Mouse (Mus musculus): ENCODE results near the gene Bcl9l.
"Not testable (repeated sequence)": the region's sequence is repeated elsewhere in the genome, so short reads cannot be mapped to it uniquely, and the experiment has no call there.

The Bcl9l gene

GRCm38 (mm10) chr9:44482552-44482951 is at the start of gene Bcl9l:
Gene Bcl9l, plus strand, starts transcription at chr9:44482825.
- in situ Hi-C loops (cut with MboI; ENCODE audit: low pct_unique_long_range_greater_than_20kb in 1 of 2, low sequenced_read_pairs in 2 of 2, unreplicated experiment in 1 of 2) = no loop called here

GRCm38 (mm10) chr9:44435747-44436146 is 46.9 kb upstream of the Bcl9l start:
- in situ Hi-C loops (cut with MboI; ENCODE audit: low pct_unique_long_range_greater_than_20kb in 1 of 2, low sequenced_read_pairs in 2 of 2, unreplicated experiment in 1 of 2) = no loop called here

DNA sequence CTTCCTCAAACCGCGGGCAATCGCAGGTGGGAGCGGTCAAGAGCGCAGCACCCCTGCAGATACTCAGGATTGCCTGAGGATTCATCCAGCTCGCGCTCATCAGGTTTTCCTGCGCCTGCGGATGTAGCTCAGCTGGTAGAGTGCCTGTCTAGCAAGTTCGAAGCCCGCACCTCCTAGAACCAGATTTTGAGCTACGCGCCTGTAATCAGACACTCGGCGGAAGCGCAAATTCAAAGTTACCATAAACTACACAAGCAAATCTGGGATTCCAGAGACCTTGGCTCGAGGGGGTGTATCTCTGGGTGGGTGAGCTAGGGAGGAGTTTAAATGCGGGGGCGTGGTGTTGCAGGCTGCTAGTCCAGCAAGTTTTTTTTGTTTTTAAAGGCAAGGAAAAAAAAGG is 41.7 kb upstream of the Bcl9l start, which contains the start of gene Foxr1:
Gene Foxr1, minus strand, starts transcription at position 176 of the 400 bp plus-strand sequence.
- in situ Hi-C loops (cut with MboI; ENCODE audit: low pct_unique_long_range_greater_than_20kb in 1 of 2, low sequenced_read_pairs in 2 of 2, unreplicated experiment in 1 of 2) = no loop called here

GRCm38 (mm10) chr9:44444402-44445025 is 38.1 kb upstream of the Bcl9l start:
- in situ Hi-C loops (cut with MboI; ENCODE audit: low pct_unique_long_range_greater_than_20kb in 1 of 2, low sequenced_read_pairs in 2 of 2, unreplicated experiment in 1 of 2) = not testable (repeated sequence)

DNA sequence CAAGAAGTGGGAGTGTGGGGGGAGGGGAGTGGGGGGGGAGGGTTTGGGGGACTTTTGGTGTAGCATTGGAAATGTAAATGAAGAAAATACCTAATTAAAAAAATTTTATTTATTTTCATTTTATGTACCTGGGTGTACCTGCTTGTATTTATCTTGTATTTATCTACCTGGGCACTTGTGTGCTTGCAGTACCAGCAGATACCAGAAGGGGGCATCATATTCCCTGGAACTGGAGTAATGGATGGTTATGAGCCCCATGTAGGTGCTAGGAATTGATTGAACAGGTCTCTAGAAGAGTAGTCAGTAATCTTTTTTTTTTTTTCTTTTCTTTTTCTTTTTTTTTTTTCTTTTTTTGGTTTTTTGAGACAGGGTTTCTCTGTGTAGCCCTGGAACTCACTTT is 32.2 kb upstream of the Bcl9l start:
- in situ Hi-C loops (cut with MboI; ENCODE audit: low pct_unique_long_range_greater_than_20kb in 1 of 2, low sequenced_read_pairs in 2 of 2, unreplicated experiment in 1 of 2) = loop anchor here in 1 of 2 experiments (10.0 to 25.0 kb wide), 2 partner anchors 54 to 687 kb away; partner anchors contain the start of gene Scn4b

DNA sequence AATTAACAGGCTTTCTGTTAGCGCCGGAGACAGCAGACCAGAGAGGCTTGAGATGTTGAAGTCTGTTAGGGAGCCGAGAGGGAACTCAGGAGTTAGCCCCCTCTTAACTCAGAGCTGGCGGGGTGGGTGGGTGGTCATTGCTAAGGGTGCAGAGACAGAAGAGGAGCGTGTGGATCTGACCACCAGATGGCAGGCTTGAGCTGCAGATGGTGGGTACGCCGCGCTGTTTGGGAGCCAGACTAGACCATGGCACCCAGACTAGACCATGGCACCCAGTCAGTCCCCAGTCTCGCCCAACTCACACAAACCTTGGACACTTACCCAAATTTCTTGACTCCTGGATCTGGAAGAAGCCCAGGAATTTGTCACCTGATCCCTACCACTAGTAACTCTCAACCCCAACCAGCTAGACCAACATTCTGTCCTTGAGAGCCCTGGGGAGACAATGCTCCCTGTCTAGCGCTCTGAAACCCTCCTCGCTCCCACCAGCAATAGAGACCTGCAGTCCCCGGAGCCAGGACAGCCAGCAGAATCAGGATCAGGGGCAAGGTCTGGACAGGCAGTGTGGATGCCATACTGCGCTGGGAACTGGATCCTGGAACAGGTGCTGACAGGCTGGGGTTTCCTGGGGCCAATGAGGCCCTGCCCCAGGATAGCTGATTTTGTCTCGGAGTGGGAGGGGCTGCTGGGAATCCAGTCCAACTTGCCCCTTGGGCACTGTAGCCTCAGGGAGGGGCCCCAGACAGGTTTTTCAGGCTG is 28.3 kb upstream of the Bcl9l start:
- in situ Hi-C loops (cut with MboI; ENCODE audit: low pct_unique_long_range_greater_than_20kb in 1 of 2, low sequenced_read_pairs in 2 of 2, unreplicated experiment in 1 of 2) = loop anchor here in 1 of 2 experiments (10.0 to 25.0 kb wide), 2 partner anchors 50 to 683 kb away; partner anchors contain the start of gene Scn4b

DNA sequence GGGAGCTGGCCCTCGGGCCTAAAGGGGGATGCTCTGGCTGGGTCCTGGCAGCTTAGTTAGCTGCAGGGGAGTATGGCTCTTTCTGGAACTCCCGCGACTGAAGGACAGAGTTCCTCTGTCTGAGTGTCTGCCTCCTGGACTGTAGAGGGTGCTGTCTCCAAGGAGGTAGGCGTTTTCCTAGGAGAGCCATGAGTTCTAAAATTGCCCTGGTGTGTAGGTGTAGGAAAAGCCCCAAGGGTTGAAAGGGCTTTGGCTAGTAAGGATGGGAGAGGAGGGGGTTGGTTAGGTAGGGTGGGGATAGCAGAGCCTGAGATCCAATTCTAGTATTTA is 27.8 kb upstream of the Bcl9l start, which contains the start of gene Upk2:
Gene Upk2, minus strand, starts transcription at position 86 of the 330 bp plus-strand sequence.
- in situ Hi-C loops (cut with MboI; ENCODE audit: low pct_unique_long_range_greater_than_20kb in 1 of 2, low sequenced_read_pairs in 2 of 2, unreplicated experiment in 1 of 2) = loop anchor here (5.0 to 25.0 kb wide), 3 partner anchors 42 to 682 kb away; partner anchors contain the start of gene Scn4b (in 1 of the 2)

DNA sequence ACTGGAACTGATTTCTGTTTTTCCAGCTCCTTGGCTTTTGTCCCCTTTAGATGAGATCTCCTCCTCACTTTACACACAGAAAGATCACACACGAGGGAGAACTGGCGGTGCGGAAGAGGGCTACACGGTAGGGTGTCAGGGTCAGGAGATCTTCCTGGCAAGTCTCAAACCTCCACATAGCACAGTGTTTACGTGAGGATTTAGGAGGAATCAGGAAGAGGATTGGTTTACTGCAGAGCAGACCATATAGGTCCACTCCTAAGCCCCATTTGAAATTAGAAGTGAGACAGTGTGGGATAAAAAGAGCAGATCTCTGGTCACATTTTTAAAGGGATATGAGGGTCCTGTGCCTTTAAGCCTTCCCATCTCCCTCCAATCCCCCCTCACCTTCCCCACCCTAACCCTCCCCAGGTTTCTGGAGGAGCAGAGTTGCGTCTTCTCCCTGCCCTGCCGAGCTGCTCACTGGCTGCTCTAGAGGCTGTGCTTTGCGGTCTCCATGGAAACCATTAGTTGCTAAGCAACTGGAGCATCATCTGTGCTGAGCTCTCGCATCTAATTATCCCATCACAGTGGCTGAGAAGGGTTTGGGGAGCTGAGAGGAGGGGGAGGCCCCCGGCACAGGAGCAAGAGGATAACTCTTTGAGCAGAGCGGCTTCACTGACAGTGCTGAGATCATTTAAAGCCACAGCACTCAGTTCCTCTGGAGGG is 25.4 kb upstream of the Bcl9l start:
- in situ Hi-C loops (cut with MboI; ENCODE audit: low pct_unique_long_range_greater_than_20kb in 1 of 2, low sequenced_read_pairs in 2 of 2, unreplicated experiment in 1 of 2) = loop anchor here (5.0 to 25.0 kb wide), 3 partner anchors 40 to 680 kb away; partner anchors contain the start of gene Scn4b (in 1 of the 2)

- in situ Hi-C loops (cut with MboI; ENCODE audit: low pct_unique_long_range_greater_than_20kb in 1 of 2, low sequenced_read_pairs in 2 of 2, unreplicated experiment in 1 of 2) = loop anchor here in 1 of 2 experiments (25.0 kb wide), 1 partner anchor 675 kb away; the partner anchor contains the start of gene Scn4b
Observed at GRCm38 (mm10) chr9:44461950-44462349, 20.7 kb upstream of the Bcl9l start.

- in situ Hi-C loops (cut with MboI; ENCODE audit: low pct_unique_long_range_greater_than_20kb in 1 of 2, low sequenced_read_pairs in 2 of 2, unreplicated experiment in 1 of 2) = loop anchor here in 1 of 2 experiments (25.0 kb wide), 1 partner anchor 669 kb away; the partner anchor contains the start of gene Scn4b
Observed at GRCm38 (mm10) chr9:44468224-44468623, 14.4 kb upstream of the Bcl9l start.

DNA sequence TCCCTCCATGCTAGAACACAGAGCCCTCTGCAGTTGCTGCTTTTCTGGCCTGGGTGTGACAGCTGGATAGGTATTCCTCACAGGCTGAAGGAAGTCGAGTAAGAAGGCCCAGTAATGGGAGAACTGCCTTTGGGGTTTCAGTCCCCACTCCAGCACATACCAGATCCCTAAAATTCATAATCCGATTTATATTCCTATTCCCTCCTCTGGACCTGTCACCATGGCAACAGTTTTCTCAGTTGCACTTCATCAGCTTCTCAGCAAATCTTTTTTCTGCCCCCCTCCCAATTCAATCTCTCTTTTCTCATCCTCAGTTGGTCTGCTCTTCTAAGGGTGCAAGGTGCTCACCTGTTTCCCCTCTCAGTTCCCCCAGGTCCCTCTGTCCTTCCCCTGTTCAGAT is 13.8 kb upstream of the Bcl9l start:
- in situ Hi-C loops (cut with MboI; ENCODE audit: low pct_unique_long_range_greater_than_20kb in 1 of 2, low sequenced_read_pairs in 2 of 2, unreplicated experiment in 1 of 2) = loop anchor here in 1 of 2 experiments (25.0 kb wide), 1 partner anchor 669 kb away; the partner anchor contains the start of gene Scn4b

DNA sequence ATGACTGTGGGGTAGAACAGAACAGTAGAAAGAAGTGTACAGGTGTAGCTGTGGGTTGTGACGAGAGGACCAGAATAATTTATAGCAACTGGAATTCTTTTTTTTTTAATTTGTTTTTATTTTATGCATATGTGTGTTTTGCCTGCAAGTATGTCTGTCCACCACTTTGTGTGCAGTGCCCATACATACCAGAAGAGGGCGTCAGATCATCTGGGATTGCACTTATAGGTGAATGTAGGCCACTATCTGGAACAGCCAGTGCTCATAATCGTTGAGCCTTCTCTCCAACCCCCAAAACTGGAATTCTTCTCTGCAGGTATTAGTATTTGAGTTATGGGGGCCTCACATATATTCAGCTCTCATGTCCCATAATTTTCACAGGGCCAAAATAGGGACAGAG is 9.4 kb upstream of the Bcl9l start:
- in situ Hi-C loops (cut with MboI; ENCODE audit: low pct_unique_long_range_greater_than_20kb in 1 of 2, low sequenced_read_pairs in 2 of 2, unreplicated experiment in 1 of 2) = loop anchor here (5.0 to 25.0 kb wide), 2 partner anchors 39 to 664 kb away; partner anchors contain the start of gene Scn4b (in 1 of the 2)

- in situ Hi-C loops (cut with MboI; ENCODE audit: low pct_unique_long_range_greater_than_20kb in 1 of 2, low sequenced_read_pairs in 2 of 2, unreplicated experiment in 1 of 2) = loop anchor here (5.0 to 25.0 kb wide), 2 partner anchors 38 to 663 kb away; partner anchors contain the start of gene Scn4b (in 1 of the 2)
Observed at GRCm38 (mm10) chr9:44474327-44474726, 8.3 kb upstream of the Bcl9l start.

DNA sequence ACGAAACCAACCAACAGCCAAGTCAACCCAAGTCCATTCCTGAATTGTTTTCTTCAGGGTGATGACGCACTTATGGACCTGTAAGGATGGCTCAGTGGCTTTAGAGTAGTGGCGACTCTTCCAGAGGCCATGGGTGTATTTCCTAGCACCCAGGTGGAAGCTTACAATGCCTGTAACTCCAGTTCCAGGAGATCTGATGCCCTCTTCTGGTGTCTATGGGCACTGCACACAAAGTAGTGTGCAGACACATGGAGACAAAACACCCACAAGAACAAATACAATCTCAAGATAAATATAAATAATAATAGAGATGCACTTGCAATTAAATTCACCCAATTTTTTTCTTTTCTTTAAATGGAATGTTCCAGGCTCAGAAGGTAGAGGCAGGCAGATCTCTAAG is 6.7 kb upstream of the Bcl9l start:
- in situ Hi-C loops (cut with MboI; ENCODE audit: low pct_unique_long_range_greater_than_20kb in 1 of 2, low sequenced_read_pairs in 2 of 2, unreplicated experiment in 1 of 2) = no loop called here

GRCm38 (mm10) chr9:44477339-44478228 is 5.0 kb upstream of the Bcl9l start:
- in situ Hi-C loops (cut with MboI; ENCODE audit: low pct_unique_long_range_greater_than_20kb in 1 of 2, low sequenced_read_pairs in 2 of 2, unreplicated experiment in 1 of 2) = no loop called here

DNA sequence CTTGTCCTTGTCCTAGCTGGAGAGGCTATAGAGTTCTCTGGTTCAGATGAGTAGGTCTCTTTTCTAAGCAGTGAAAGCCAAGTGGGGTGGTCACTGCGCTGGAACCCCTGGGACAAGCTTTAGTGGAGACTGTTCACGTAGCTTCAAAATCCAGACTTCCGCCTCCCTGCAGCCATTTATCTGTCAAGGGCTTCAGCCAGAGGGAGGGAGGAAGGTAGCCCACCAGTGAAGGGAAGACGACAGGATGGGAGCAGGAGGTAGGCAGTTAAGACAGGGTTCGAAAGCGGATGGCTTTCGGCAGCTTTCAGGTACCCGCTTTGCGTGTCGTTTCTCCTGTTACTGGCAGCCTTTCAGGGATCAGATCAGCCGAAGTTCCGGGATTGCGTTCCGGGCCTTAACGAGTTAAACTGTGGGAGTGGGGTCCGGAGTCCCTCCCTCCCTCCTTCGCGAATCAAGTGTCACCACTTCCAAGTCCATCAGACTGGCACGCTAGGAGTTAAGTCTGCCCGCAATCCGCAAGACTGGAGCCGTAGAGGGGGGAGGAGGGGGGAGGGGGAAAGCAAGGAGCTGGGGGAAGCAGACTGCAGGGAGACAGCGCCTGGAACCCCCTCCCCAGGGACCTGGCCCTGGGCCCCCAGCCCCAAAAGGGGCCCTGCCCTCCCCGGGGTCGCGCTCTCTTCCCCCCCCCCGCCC is 4.2 kb upstream of the Bcl9l start:
- in situ Hi-C loops (cut with MboI; ENCODE audit: low pct_unique_long_range_greater_than_20kb in 1 of 2, low sequenced_read_pairs in 2 of 2, unreplicated experiment in 1 of 2) = no loop called here

- in situ Hi-C loops (cut with MboI; ENCODE audit: low pct_unique_long_range_greater_than_20kb in 1 of 2, low sequenced_read_pairs in 2 of 2, unreplicated experiment in 1 of 2) = no loop called here
Observed at GRCm38 (mm10) chr9:44478959-44479605, 3.5 kb upstream of the Bcl9l start.
